Mouse (Mus musculus): ENCODE measurements around the gene Cypt14.

Cypt14 gene

GRCm38 (mm10) chrX:39863504-39863903 lies at the start of gene Cypt14:
Gene Cypt14 (minus strand): TSS chrX:39863604.
- WGBS = 83% methylated on average over 2 of the region's 2 CpGs

Data from cerebral cortex, adult 2 months (tissue).